Mouse (Mus musculus) intestine, embryonic 14.5 days (tissue): ENCODE measurements at regions not wholly inside any gene's neighbourhood (a gene's known extent, or its start where the extent isn't known, plus 50 kb on each side); places are given as distances from the start of the nearest gene placed in this dataset.
"Not testable (repeated sequence)": the region's sequence is repeated elsewhere in the genome, so short reads cannot be mapped to it uniquely, and the experiment has no call there.

Experiments
- ATAC-seq: fragments of 200-750 bp; cut with Nextera tagmentation; replicated peaks from 2 replicates; pipeline ENCODE4 v1.8.0; 2017; ENCODE audit warnings: low read depth, moderate number of reproducible peaks, moderate TSS enrichment, moderate library complexity; ENCODE audit not compliant: low FRiP score, low TSS enrichment
- DNase-seq: peaks from one replicate; pipeline ENCODE4 v3.0.0-alpha.2; 2018; ENCODE audit warnings: low spot score
- H3K27ac ChIP-seq: fragments of 300-500 bp; sonication (generic); 2 replicates; pipeline ENCODE4 v1.5.1; 2014; ENCODE audit warnings: low read depth, mild to moderate bottlenecking, control low read depth
- H3K27me3 ChIP-seq: fragments of 300-500 bp; sonication (generic); replicated peaks from 2 replicates; pipeline ENCODE4 v1.6.1; 2014; ENCODE audit warnings: low read length, control low read depth; ENCODE audit not compliant: control insufficient read depth, insufficient read depth
- H3K36me3 ChIP-seq: fragments of 300-500 bp; sonication (generic); 2 replicates; pipeline ENCODE4 v1.6.1; 2014; ENCODE audit warnings: low read length, control low read depth; ENCODE audit not compliant: control insufficient read depth, insufficient read depth
- H3K4me1 ChIP-seq: fragments of 300-500 bp; sonication (generic); replicated peaks from 2 replicates; pipeline ENCODE4 v1.6.1; 2014; ENCODE audit warnings: low read length, control low read depth, mixed read lengths; ENCODE audit not compliant: control insufficient read depth, insufficient read depth
- H3K4me2 ChIP-seq: fragments of 300-500 bp; sonication (generic); 2 replicates; pipeline ENCODE4 v1.6.1; 2014; ENCODE audit warnings: low read length
- H3K4me3 ChIP-seq: fragments of 300-500 bp; sonication (generic); 2 replicates; pipeline ENCODE4 v1.5.1; 2014; ENCODE audit warnings: low read depth, low read length, control low read depth, mixed read lengths
- H3K9ac ChIP-seq: fragments of 300-500 bp; sonication (generic); 2 replicates; pipeline ENCODE4 v1.6.1; 2014; ENCODE audit warnings: mild to moderate bottlenecking, low read length
- H3K9me3 ChIP-seq: fragments of 300-500 bp; sonication (generic); 2 replicates; pipeline ENCODE4 v1.6.1; 2016; ENCODE audit warnings: low read length, control low read depth; ENCODE audit not compliant: control insufficient read depth
- WGBS: fragments of 180-500 bp; shearing (Covaris S2); extraction: QIAGEN DNeasy Blood & Tissue Kit; methylation state at CpG from one replicate; pipeline ENCODE4 v1.1.7; 2014; 5-methylcytosine and 5-hydroxymethylcytosine counted together

- Histone ChIP-seq H3K27me3 (no peaks in the 10 kb centered on the region), H3K9me3 (no peaks in the 10 kb centered on the region), H3K27ac (no peak overlapping the region), H3K4me2 (no peak overlapping the region), H3K4me1 (no peaks in the 10 kb centered on the region), H3K36me3 (no peaks in the 10 kb centered on the region), H3K9ac (no peak overlapping the region), H3K4me3 (no peak overlapping the region)
- ATAC-seq = no peak
- WGBS = 81% methylated on average over 4 of the region's 4 CpGs
- no peak for DNase-seq
Measured at GRCm38 (mm10) chr3:21726747-21727505, 349.5 kb upstream of the Tbl1xr1 start.

GRCm38 (mm10) chr3:21728019-21728418 is 348.4 kb upstream of the Tbl1xr1 start:
- H3K4me3 ChIP-seq = no peak overlapping the region
- H3K36me3 ChIP-seq = no peaks in the 10 kb centered on the region
- no peak overlapping the region for H3K27ac ChIP-seq
- H3K27me3 ChIP-seq = no peaks in the 10 kb centered on the region
- 73% methylated on average over 4 of the region's 4 CpGs for WGBS
- no peak for DNase-seq
- ATAC-seq = no peak
- H3K4me1 ChIP-seq = no peaks in the 10 kb centered on the region
- H3K9me3 ChIP-seq = no peaks in the 10 kb centered on the region
- no peak overlapping the region for H3K9ac ChIP-seq
- H3K4me2 ChIP-seq = no peak overlapping the region

DNA sequence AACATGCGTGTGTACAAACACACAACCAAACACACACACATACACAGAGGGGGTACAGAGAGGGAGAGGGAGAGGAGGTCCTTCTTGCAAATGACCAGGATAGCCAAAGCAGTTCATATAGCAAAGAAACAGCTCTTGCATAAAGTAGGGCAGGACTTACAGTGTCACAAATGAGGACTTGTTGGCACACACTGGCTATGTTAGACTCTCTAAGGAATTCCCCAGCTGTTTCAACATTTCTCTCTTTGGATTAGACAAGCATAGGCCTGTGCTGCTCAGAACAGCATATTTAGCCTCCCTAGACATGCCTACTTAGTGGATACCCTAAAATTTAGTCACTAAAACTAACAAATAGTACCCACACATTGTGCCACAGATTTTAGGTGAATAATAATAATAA is 347.1 kb upstream of the Tbl1xr1 start:
- H3K9me3 ChIP-seq = no peaks in the 10 kb centered on the region
- no peaks in the 10 kb centered on the region for H3K27me3 ChIP-seq
- no peaks in the 10 kb centered on the region for H3K4me1 ChIP-seq
- no peak overlapping the region for H3K4me3 ChIP-seq
- 93% methylated on average over 1 of the region's 1 CpGs for WGBS
- H3K4me2 ChIP-seq = no peak overlapping the region
- no peak overlapping the region for H3K27ac ChIP-seq
- ATAC-seq (no peak), DNase-seq (no peak)
- H3K36me3 ChIP-seq = no peaks in the 10 kb centered on the region
- no peak overlapping the region for H3K9ac ChIP-seq

DNA sequence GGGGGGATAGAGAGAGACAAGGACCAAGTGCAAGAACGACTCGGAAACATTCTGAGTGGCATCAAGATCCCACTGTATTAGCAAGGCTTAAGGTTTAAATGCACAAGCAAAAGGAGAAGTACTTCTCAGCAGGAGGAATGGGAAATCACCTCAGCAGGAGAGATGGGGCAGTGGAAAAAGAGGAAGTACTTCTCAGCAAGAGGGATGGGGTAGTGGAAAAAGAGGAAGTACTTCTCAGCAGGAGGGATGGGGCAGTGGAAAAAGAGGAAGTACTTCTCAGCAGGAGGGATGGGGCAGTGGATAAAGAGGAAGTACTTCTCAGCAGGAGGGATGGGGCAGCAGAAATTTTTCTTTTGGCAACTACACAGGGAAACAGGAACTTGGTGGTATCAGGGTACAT is 340.8 kb upstream of the Tbl1xr1 start:
- not testable (repeated sequence) for H3K27ac ChIP-seq, H3K27me3 ChIP-seq, DNase-seq, H3K9ac ChIP-seq, H3K4me1 ChIP-seq, H3K9me3 ChIP-seq, ATAC-seq, H3K4me2 ChIP-seq, H3K4me3 ChIP-seq, H3K36me3 ChIP-seq
- WGBS = 97% methylated on average over 2 of the region's 2 CpGs

- H3K9me3 ChIP-seq = 0 out of 2 replicates have a peak, but pooled peaks cover 3% of the 10 kb centered on the region
- ATAC-seq = no peak
- 82% methylated on average over 4 of the region's 4 CpGs for WGBS
Measured at GRCm38 (mm10) chr3:21739720-21740119, 336.7 kb upstream of the Tbl1xr1 start.

DNA sequence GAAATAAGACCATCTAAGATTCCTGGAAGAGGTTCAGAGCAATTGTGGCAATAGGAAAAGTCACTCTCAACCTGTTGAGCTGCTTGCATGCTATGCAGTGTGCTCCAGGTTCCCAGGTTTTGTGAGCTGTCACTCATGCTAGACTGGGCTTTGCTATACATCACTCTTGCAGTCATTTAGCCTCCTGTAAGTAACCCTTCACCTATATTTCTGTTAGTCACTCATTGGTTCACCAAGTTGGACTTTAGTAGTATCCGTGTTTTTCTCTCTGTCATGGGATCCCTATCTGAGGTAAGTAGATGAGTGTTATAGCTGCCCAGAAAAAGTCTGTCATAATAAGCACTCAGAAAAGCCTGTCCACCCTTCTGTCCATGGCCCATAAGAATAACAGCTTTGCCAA is 332.3 kb upstream of the Tbl1xr1 start:
- Histone ChIP-seq H3K4me1 (no peaks in the 10 kb centered on the region), H3K27ac (no peak overlapping the region), H3K9me3 (no peaks in the 10 kb centered on the region), H3K4me2 (no peak overlapping the region), H3K36me3 (no peaks in the 10 kb centered on the region), H3K9ac (no peak overlapping the region), H3K4me3 (no peak overlapping the region), H3K27me3 (no peaks in the 10 kb centered on the region)
- ATAC-seq = no peak
- DNase-seq = no peak
- 85% methylated on average over 1 of the region's 1 CpGs for WGBS

More at GRCm38 (mm10) chr3:21739720-21740119, 336.7 kb upstream of the Tbl1xr1 start:
- no peaks in the 10 kb centered on the region for H3K27me3 ChIP-seq
- DNase-seq = no peak
- no peak overlapping the region for H3K27ac ChIP-seq
- H3K9ac ChIP-seq = no peak overlapping the region
- H3K4me2 ChIP-seq = no peak overlapping the region
- no peaks in the 10 kb centered on the region for H3K36me3 ChIP-seq
- no peaks in the 10 kb centered on the region for H3K4me1 ChIP-seq
- no peak overlapping the region for H3K4me3 ChIP-seq

- H3K4me1 ChIP-seq = no peaks in the 10 kb centered on the region
- H3K27me3 ChIP-seq = no peaks in the 10 kb centered on the region
- no peak overlapping the region for H3K4me3 ChIP-seq
- no peak overlapping the region for H3K9ac ChIP-seq
- no peaks in the 10 kb centered on the region for H3K9me3 ChIP-seq
- H3K27ac ChIP-seq = no peak overlapping the region
- H3K4me2 ChIP-seq = no peak overlapping the region
- ATAC-seq (no peak), DNase-seq (no peak)
- H3K36me3 ChIP-seq = no peaks in the 10 kb centered on the region
- WGBS = 39% methylated on average over 2 of the region's 2 CpGs
Measured at GRCm38 (mm10) chr3:21760516-21761218, 315.8 kb upstream of the Tbl1xr1 start.

DNA sequence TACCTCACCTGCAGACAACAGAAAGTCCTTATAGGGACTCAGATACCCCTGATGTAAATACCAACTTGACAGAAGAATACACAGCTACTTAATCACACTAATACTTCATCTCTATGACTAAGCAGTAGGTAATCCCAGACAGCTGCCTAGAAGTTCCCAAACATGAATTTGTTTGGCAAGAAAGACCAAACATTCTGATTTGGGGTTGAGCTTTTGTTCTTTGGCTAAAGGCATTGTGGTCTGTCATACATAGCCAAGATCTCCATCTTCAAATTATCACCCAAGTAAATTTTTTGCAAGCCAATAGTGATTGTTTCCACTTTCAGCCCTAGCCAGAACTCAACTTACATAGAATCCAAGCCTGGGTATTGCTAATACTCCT is 315.2 kb upstream of the Tbl1xr1 start:
- H3K36me3 ChIP-seq = no peaks in the 10 kb centered on the region
- no peaks in the 10 kb centered on the region for H3K27me3 ChIP-seq
- H3K9me3 ChIP-seq = no peaks in the 10 kb centered on the region

GRCm38 (mm10) chr3:21761909-21762308 is 314.5 kb upstream of the Tbl1xr1 start:
- H3K36me3 ChIP-seq = no peaks in the 10 kb centered on the region
- 85% methylated on average over 3 of the region's 3 CpGs for WGBS
- no peak overlapping the region for H3K9ac ChIP-seq
- DNase-seq = no peak
- no peaks in the 10 kb centered on the region for H3K4me1 ChIP-seq
- no peak overlapping the region for H3K4me3 ChIP-seq
- no peak overlapping the region for H3K4me2 ChIP-seq
- no peak overlapping the region for H3K27ac ChIP-seq
- ATAC-seq = no peak
- H3K27me3 ChIP-seq = no peaks in the 10 kb centered on the region
- H3K9me3 ChIP-seq = no peaks in the 10 kb centered on the region

More for the DNA sequence above, 315.2 kb upstream of the Tbl1xr1 start:
- no peaks in the 10 kb centered on the region for H3K4me1 ChIP-seq
- H3K27ac ChIP-seq = no peak overlapping the region
- H3K4me3 ChIP-seq = no peak overlapping the region
- H3K9ac ChIP-seq = no peak overlapping the region
- H3K4me2 ChIP-seq = no peak overlapping the region
- DNase-seq (no peak), ATAC-seq (no peak)
